Mouse (Mus musculus): Measurements from ENCODE around the gene Pold1. TPM values are rescaled to one million over a fixed set of nuclear protein-coding genes. Genes with fewer than 3 reads are reported as not detected.

Gene Pold1
- polyA plus RNA-seq, 1 experiment = 34.3 TPM

- DNase-seq = no peak
- no peak overlapping the region for H3K4me3 ChIP-seq (replicated peaks; ENCODE audit: extremely low read depth, low read depth, low read length)
- WGBS = 85% methylated on average over 7 of the region's 7 CpGs
- no peaks in the 10 kb centered on the region for H3K4me1 ChIP-seq (ENCODE audit: control insufficient read depth, insufficient read depth, low read length)
- no peak for TF ChIP-seq POLR2A (IDR thresholded peaks at IDR 0.05; ENCODE audit: borderline replicate concordance, extremely low read depth, low read depth, low read length)
Observed at GRCm38 (mm10) chr7:44487936-44488335, 60.7 kb downstream of the Pold1 start.

- 71% methylated on average over 13 of the region's 13 CpGs for WGBS
- DNase-seq = no peak
- Histone ChIP-seq H3K4me3 (replicated peaks; ENCODE audit: extremely low read depth, low read depth, low read length) (no peak overlapping the region), H3K4me1 (ENCODE audit: control insufficient read depth, insufficient read depth, low read length) (no peaks in the 10 kb centered on the region)
- TF ChIP-seq POLR2A (IDR thresholded peaks at IDR 0.05; ENCODE audit: borderline replicate concordance, extremely low read depth, low read depth, low read length) (no peak), CTCF (IDR thresholded peaks at IDR 0.05; ENCODE audit: insufficient read depth, low read length) (no peak)
Observed at GRCm38 (mm10) chr7:44486927-44487575, 61.6 kb downstream of the Pold1 start.

- DNase-seq = no peak
- H3K4me1 ChIP-seq (ENCODE audit: control insufficient read depth, insufficient read depth, low read length) = no peaks in the 10 kb centered on the region
- TF ChIP-seq POLR2A (IDR thresholded peaks at IDR 0.05; ENCODE audit: borderline replicate concordance, extremely low read depth, low read depth, low read length) (no peak), CTCF (IDR thresholded peaks at IDR 0.05; ENCODE audit: insufficient read depth, low read length) (no peak)
- WGBS = 74% methylated on average over 7 of the region's 7 CpGs
- no peak overlapping the region for H3K4me3 ChIP-seq (replicated peaks; ENCODE audit: extremely low read depth, low read depth, low read length)
Observed at GRCm38 (mm10) chr7:44485572-44486195, 63.0 kb downstream of the Pold1 start.

- no peak for TF ChIP-seq POLR2A (IDR thresholded peaks at IDR 0.05; ENCODE audit: borderline replicate concordance, extremely low read depth, low read depth, low read length)
- TF ChIP-seq CTCF (IDR thresholded peaks at IDR 0.05; ENCODE audit: insufficient read depth, low read length) = peak; percentile 99
- DNase-seq = peak; percentile 71
Observed at GRCm38 (mm10) chr7:44484841-44485571, 63.6 kb downstream of the Pold1 start.

GRCm38 (mm10) chr7:44484109-44484508, 64.5 kb downstream of the Pold1 start:
- H3K4me1 ChIP-seq (ENCODE audit: control insufficient read depth, insufficient read depth, low read length) = no peaks in the 10 kb centered on the region
- WGBS = 96% methylated on average over 1 of the region's 1 CpGs
- no peak for DNase-seq
- TF ChIP-seq CTCF (IDR thresholded peaks at IDR 0.05; ENCODE audit: insufficient read depth, low read length) = no peak
- TF ChIP-seq POLR2A (IDR thresholded peaks at IDR 0.05; ENCODE audit: borderline replicate concordance, extremely low read depth, low read depth, low read length) = no peak
- no peak overlapping the region for H3K4me3 ChIP-seq (replicated peaks; ENCODE audit: extremely low read depth, low read depth, low read length)

More at GRCm38 (mm10) chr7:44484841-44485571, 63.6 kb downstream of the Pold1 start:
- H3K4me1 ChIP-seq (ENCODE audit: control insufficient read depth, insufficient read depth, low read length) = no peaks in the 10 kb centered on the region
- WGBS = 32% methylated on average over 5 of the region's 5 CpGs
- no peak overlapping the region for H3K4me3 ChIP-seq (replicated peaks; ENCODE audit: extremely low read depth, low read depth, low read length)

GRCm38 (mm10) chr7:44482836-44483435, 65.7 kb downstream of the Pold1 start:
- Histone ChIP-seq H3K4me1 (ENCODE audit: control insufficient read depth, insufficient read depth, low read length) (no peaks in the 10 kb centered on the region), H3K4me3 (replicated peaks; ENCODE audit: extremely low read depth, low read depth, low read length) (no peak overlapping the region)
- DNase-seq = no peak
- 57% methylated on average over 3 of the region's 3 CpGs for WGBS
- TF ChIP-seq POLR2A (IDR thresholded peaks at IDR 0.05; ENCODE audit: borderline replicate concordance, extremely low read depth, low read depth, low read length) = no peak
- TF ChIP-seq CTCF (IDR thresholded peaks at IDR 0.05; ENCODE audit: insufficient read depth, low read length) = no peak

Other genes with a start within 250 kb of the Pold1 start
- gene Clec11a, start 241.9 kb downstream of the Pold1 start, polyA plus RNA-seq (2012; rRNA removed) = 9.4 and 11.5 TPM in 2 replicates
- 0.44 and 0.65 TPM in 2 replicates for gene Shank1, start 238.6 kb downstream of the Pold1 start, polyA plus RNA-seq (2012; rRNA removed)
- 2.8 and 3.1 TPM in 2 replicates for gene Syt3, start 164.7 kb downstream of the Pold1 start, polyA plus RNA-seq (2012; rRNA removed)
- gene 1700008O03Rik, start 163.0 kb downstream of the Pold1 start, polyA plus RNA-seq (2012; rRNA removed) = 0.98 and 1.2 TPM in 2 replicates
- 4.5 and 4.9 TPM in 2 replicates for gene Lrrc4b, start 119.8 kb downstream of the Pold1 start, polyA plus RNA-seq (2012; rRNA removed)
- gene Aspdh, start 83.5 kb downstream of the Pold1 start, polyA plus RNA-seq (2012; rRNA removed) = 0.24 and 0.50 TPM in 2 replicates
- 164 and 175 TPM in 2 replicates for gene Josd2, start 80.9 kb downstream of the Pold1 start, polyA plus RNA-seq (2012; rRNA removed)
- gene Emc10, start 52.3 kb downstream of the Pold1 start, polyA plus RNA-seq (2012; rRNA removed) = 250 and 268 TPM in 2 replicates
- gene Fam71e1, start 52.3 kb downstream of the Pold1 start, polyA plus RNA-seq (2012; rRNA removed) = 9.5 and 10.3 TPM in 2 replicates
- 1.0 and 10.5 TPM in 2 replicates for gene Mybpc2, start 24.2 kb downstream of the Pold1 start, polyA plus RNA-seq (2012; rRNA removed)
- 11.2 and 11.7 TPM in 2 replicates for gene Spib, start 16.8 kb downstream of the Pold1 start, polyA plus RNA-seq (2012; rRNA removed)
- 194 and 216 TPM in 2 replicates for gene Nr1h2, start 5.1 kb upstream of the Pold1 start, polyA plus RNA-seq (2012; rRNA removed)
- 576 and 610 TPM in 2 replicates for gene Napsa, start 23.5 kb upstream of the Pold1 start, polyA plus RNA-seq (2012; rRNA removed)
- 36.0 and 42.5 TPM in 2 replicates for gene Kcnc3, start 41.8 kb upstream of the Pold1 start, polyA plus RNA-seq (2012; rRNA removed)
- 223 and 227 TPM in 2 replicates for gene Myh14, start 122.0 kb upstream of the Pold1 start, polyA plus RNA-seq (2012; rRNA removed)
- not detected in 2 replicates for gene Izumo2, start 159.9 kb upstream of the Pold1 start, polyA plus RNA-seq (2012; rRNA removed)
- 42.0 and 51.9 TPM in 2 replicates for gene Vrk3, start 199.6 kb upstream of the Pold1 start, polyA plus RNA-seq (2012; rRNA removed)
- 0.15 and 0.18 TPM in 2 replicates for gene Zfp473, start 202.2 kb upstream of the Pold1 start, polyA plus RNA-seq (2012; rRNA removed)